Mouse (Mus musculus) bone marrow, adult 2 months (tissue): ENCODE results near the gene Vmn1r85.

ENCODE experiments used
- CTCF ChIP-seq: fragments of 200-500 bp; IDR thresholded peaks from 2 replicates; pipeline ENCODE4 v1.5.1; 2011; ENCODE audit warnings: low read length, control low read depth; ENCODE audit not compliant: control insufficient read depth, insufficient read depth
- POLR2A ChIP-seq: fragments of 200-500 bp; IDR thresholded peaks from 2 replicates; pipeline ENCODE4 v1.6.1; 2011; ENCODE audit warnings: low read depth, mild to moderate bottlenecking, control low read depth, low read length, borderline replicate concordance; ENCODE audit not compliant: control insufficient read depth

GRCm38 (mm10) chr7:13041256-13041655 lies 53.7 kb downstream of the Vmn1r85 start:
- TF ChIP-seq CTCF (no peak), POLR2A (no peak)
